Mouse (Mus musculus): ENCODE data around the gene Fcho2.

DNA sequence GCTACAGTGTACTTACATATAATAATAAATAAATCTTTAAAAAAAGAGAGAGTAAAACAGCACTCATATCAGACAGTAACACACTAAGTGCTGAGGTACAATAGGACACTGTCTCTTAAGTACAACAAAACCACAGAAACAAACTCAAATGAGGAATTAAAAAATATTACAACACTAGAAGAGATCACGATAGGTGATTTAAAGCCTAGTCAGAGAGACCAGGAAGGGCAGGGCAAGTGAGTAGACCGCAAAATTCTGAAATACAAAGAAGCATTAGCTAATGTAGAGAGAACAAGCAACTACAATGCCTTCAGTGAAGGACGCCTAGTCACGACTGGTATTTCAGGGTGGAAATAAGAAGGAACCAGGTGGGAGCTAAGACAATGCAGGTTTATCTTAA, 11.6 kb downstream of the Fcho2 start:
- no peak for TF ChIP-seq CTCF (IDR thresholded peaks at IDR 0.05; ENCODE audit: low read depth, low read length)
- no peak for TF ChIP-seq POLR2A (IDR thresholded peaks at IDR 0.05; ENCODE audit: borderline replicate concordance, low read depth, low read length)

Measured in bone marrow macrophage, adult 2 months (primary cell).